Mouse (Mus musculus) liver, adult (tissue): ENCODE measurements around the gene Il6.

Experiments
- GATA4 ChIP-seq: IDR thresholded peaks from 2 replicates; pipeline ENCODE4 v1.6.1; 2014; ENCODE audit warnings: mild to moderate bottlenecking, low read length; ENCODE audit not compliant: insufficient replicate concordance

Il6 gene

DNA sequence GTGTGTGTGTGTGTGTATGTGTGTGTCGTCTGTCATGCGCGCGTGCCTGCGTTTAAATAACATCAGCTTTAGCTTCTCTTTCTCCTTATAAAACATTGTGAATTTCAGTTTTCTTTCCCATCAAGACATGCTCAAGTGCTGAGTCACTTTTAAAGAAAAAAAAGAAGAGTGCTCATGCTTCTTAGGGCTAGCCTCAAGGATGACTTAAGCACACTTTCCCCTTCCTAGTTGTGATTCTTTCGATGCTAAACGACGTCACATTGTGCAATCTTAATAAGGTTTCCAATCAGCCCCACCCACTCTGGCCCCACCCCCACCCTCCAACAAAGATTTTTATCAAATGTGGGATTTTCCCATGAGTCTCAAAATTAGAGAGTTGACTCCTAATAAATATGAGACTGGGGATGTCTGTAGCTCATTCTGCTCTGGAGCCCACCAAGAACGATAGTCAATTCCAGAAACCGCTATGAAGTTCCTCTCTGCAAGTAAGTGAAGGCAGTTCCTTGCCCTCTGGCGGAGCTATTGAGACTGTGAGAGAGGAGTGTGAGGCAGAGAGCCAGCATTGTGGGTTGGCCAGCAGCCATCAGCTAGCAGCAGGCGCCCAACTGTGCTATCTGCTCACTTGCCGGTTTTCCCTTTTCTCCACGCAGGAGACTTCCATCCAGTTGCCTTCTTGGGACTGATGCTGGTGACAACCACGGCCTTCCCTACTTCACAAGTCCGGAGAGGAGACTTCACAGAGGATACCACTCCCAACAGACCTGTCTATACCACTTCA, at the start of gene Il6:
Il6 (plus strand) TSS at position 389 of the 778 bp plus-strand sequence.
- TF ChIP-seq GATA4, result no peak

GRCm38 (mm10) chr5:29963488-29963887, 49.4 kb upstream of the Il6 start:
- TF ChIP-seq GATA4, result no peak

- no peak for TF ChIP-seq GATA4
These were observed 42.7 kb upstream of the Il6 start for GRCm38 (mm10) chr5:29970212-29970611.

DNA sequence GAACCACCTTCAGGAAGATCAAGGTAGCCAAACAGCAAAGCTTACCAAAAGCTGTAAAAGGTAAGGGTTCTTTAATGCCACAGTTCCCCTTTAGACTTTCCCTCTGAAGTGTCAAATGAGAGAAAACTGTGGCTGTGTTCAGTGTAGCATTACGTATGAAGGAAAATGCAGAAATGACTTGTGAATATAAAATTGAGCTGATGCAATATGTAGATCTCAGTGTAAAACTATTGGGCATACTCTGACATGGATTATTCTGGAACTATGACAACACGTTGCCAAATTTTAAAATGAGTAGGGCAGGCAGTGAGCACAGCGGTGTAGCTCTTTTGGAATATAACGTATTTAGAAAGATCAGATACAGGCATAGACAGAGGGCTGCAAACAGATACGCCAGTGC, 40.1 kb upstream of the Il6 start:
- no peak for TF ChIP-seq GATA4

GRCm38 (mm10) chr5:29973533-29973932, 39.4 kb upstream of the Il6 start:
- TF ChIP-seq GATA4, result no peak

DNA sequence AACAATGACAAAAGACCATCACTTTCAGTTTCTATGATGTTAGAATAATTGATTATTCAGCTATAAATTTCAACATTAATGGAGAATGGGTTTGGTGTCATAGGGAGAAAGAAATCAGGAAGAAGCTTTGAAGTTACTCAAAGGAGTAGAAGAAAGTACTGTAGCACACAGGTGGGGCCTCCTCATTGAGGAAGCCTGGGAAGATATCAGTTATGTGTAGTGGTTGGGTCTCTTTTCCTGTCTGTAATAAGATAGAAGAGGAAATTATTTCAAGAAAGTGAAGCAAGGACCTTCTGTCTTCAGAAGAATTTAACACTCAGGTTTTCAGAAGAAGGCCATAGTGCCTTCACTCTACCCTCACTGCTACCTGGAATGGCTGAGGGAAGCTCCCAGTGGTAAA, 38.8 kb upstream of the Il6 start:
- no peak for TF ChIP-seq GATA4

DNA sequence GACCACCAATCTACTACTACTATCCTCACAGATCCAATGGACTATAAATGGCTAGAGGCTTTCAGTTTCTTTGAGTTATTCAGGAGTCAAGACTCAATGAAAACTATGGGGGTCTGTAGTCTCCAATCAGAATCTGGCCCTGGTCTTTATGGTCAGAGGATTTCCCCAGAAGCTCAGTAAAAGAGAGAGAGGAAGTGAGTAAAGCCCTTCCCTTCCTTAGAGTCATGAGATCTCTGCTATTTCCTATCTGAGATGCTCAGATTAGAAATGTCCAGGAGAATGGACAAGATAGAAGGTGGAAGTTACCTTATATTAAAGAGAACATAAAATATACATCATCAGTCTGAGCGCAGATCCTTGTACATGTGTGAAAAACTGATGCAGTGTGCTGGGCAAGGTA, 19.3 kb upstream of the Il6 start:
- no peak for TF ChIP-seq GATA4

DNA sequence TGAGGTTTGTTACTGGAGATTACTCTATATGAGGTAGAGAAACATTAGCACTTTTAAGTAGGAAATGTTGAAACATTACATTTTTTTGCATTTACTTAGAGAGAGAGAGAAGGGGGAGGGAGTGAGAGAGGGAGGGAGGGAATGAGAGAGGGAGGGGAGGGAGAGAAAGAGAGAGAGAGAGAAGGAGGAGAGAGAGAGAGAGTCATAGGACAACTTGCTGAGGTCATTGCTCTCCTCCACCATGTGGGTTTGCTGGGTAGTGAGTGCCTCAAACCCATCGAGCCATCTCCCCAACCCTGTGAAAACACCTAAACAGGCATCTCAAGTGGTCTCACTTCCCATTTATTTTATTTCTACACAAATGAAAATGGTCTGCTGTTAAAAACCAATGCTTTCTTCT, 18.6 kb upstream of the Il6 start:
- no peak for TF ChIP-seq GATA4

GRCm38 (mm10) chr5:29997351-29997750, 15.6 kb upstream of the Il6 start:
- TF ChIP-seq GATA4, result no peak

- no peak for TF ChIP-seq GATA4
These were observed 12.0 kb upstream of the Il6 start for GRCm38 (mm10) chr5:30000921-30001320.

- TF ChIP-seq GATA4, result no peak
These were observed 1.7 kb downstream of the Il6 start for GRCm38 (mm10) chr5:30014580-30014979.

DNA sequence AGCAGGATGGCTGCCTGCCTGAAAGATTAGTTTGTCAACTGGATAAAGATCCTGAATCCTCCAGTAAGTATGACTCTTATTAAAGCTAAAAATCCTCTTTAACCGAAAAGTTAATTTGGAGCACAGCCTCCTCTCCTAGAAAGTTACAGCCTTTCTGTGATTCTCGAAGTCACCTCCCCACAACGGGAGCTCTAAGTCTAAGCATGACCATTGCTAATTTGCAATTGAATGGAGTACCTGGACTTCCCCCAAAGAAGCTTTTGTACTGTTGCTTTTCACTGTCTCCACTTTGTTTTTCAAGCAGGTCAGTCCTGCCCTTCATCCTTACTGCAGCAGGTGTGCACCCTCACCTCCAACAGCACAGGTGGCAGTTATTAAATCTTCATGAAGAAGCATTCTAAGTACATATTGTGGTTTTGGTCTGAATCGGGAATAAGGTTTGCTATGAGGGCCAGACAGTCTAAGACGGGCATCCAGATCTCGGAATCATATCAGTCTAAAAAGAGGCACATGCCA, 45.4 kb downstream of the Il6 start:
- TF ChIP-seq GATA4, result no peak

- no peak for TF ChIP-seq GATA4
These were observed 54.8 kb downstream of the Il6 start for GRCm38 (mm10) chr5:30067726-30068125.
